Mouse (Mus musculus) erythroblast, embryonic 14.5 days (primary cell): ENCODE measurements around the gene Fam71f1. TPM values are rescaled to one million over a fixed set of nuclear protein-coding genes. Genes with fewer than 3 reads are reported as not detected.

ENCODE experiments used
- H3K27me3 ChIP-seq: 2 replicates; pipeline ENCODE4 v1.6.1; 2012; ENCODE audit warnings: inconsistent platforms; ENCODE audit not compliant: control insufficient read depth
- H3K36me3 ChIP-seq: 2 replicates; pipeline ENCODE4 v1.6.1; 2012; ENCODE audit warnings: mild to moderate bottlenecking, inconsistent platforms; ENCODE audit not compliant: control insufficient read depth
- H3K4me1 ChIP-seq: 2 replicates; pipeline ENCODE4 v1.6.1; 2012; ENCODE audit warnings: inconsistent platforms; ENCODE audit not compliant: control insufficient read depth
- H3K4me3 ChIP-seq: replicated peaks from 2 replicates; pipeline ENCODE3; 2012; ENCODE audit warnings: moderate library complexity, mild to moderate bottlenecking, inconsistent platforms
- H3K9me3 ChIP-seq: 2 replicates; pipeline ENCODE4 v1.6.1; 2012; ENCODE audit warnings: low read length, inconsistent platforms, mixed read lengths; ENCODE audit not compliant: control insufficient read depth
- GATA1 ChIP-seq: IDR thresholded peaks from 2 replicates; pipeline ENCODE4 v1.6.1; 2012; ENCODE audit warnings: low read length, inconsistent platforms, mixed read lengths
- TAL1 ChIP-seq: IDR thresholded peaks from 3 replicates; pipeline ENCODE4 v1.6.1; 2012; ENCODE audit warnings: low read length, inconsistent platforms, mixed read lengths
- polyA plus RNA-seq: library from polyadenylated mRNA; stranded (reverse); fragments of >175 nt; gene quantifications from 2 replicates; pipeline ENCODE4 v1.2.3, GENCODE M21; 2012

Fam71f1 gene
- polyA plus RNA-seq, 1 experiment: not detected

GRCm38 (mm10) chr6:29287944-29288343, 31.0 kb upstream of the Fam71f1 start:
- no peak overlapping the region for H3K4me3 ChIP-seq
- no peaks in the 10 kb centered on the region for H3K9me3 ChIP-seq
- no peaks in the 10 kb centered on the region for H3K4me1 ChIP-seq
- H3K27me3 ChIP-seq: no peaks in the 10 kb centered on the region
- H3K36me3 ChIP-seq: no peaks in the 10 kb centered on the region
- TF ChIP-seq TAL1 (no peak), GATA1 (no peak)

GRCm38 (mm10) chr6:29288651-29289050, 30.3 kb upstream of the Fam71f1 start:
- Histone ChIP-seq H3K4me3 (no peak overlapping the region), H3K4me1 (no peaks in the 10 kb centered on the region), H3K27me3 (no peaks in the 10 kb centered on the region), H3K36me3 (no peaks in the 10 kb centered on the region), H3K9me3 (no peaks in the 10 kb centered on the region)
- no peak for TF ChIP-seq TAL1
- TF ChIP-seq GATA1: no peak

GRCm38 (mm10) chr6:29299112-29299511, 19.8 kb upstream of the Fam71f1 start:
- Histone ChIP-seq H3K4me1 (no peaks in the 10 kb centered on the region), H3K4me3 (no peak overlapping the region), H3K36me3 (no peaks in the 10 kb centered on the region), H3K9me3 (no peaks in the 10 kb centered on the region), H3K27me3 (no peaks in the 10 kb centered on the region)
- TF ChIP-seq TAL1 (no peak), GATA1 (no peak)

- no peak overlapping the region for H3K4me3 ChIP-seq
- no peaks in the 10 kb centered on the region for H3K9me3 ChIP-seq
- H3K27me3 ChIP-seq: no peaks in the 10 kb centered on the region
- H3K4me1 ChIP-seq: no peaks in the 10 kb centered on the region
- TF ChIP-seq TAL1 (no peak), GATA1 (no peak)
- no peaks in the 10 kb centered on the region for H3K36me3 ChIP-seq
Observed at GRCm38 (mm10) chr6:29303251-29303650, 15.7 kb upstream of the Fam71f1 start.

- H3K36me3 ChIP-seq: no peaks in the 10 kb centered on the region
- no peak overlapping the region for H3K4me3 ChIP-seq
- H3K4me1 ChIP-seq: no peaks in the 10 kb centered on the region
- TF ChIP-seq GATA1 (no peak), TAL1 (no peak)
- no peaks in the 10 kb centered on the region for H3K9me3 ChIP-seq
- H3K27me3 ChIP-seq: no peaks in the 10 kb centered on the region
Observed at GRCm38 (mm10) chr6:29303726-29304125, 15.2 kb upstream of the Fam71f1 start.

- TF ChIP-seq TAL1: no peak
- no peak for TF ChIP-seq GATA1
- Histone ChIP-seq H3K36me3 (no peaks in the 10 kb centered on the region), H3K9me3 (no peaks in the 10 kb centered on the region), H3K4me3 (no peak overlapping the region), H3K27me3 (no peaks in the 10 kb centered on the region), H3K4me1 (no peaks in the 10 kb centered on the region)
Observed at GRCm38 (mm10) chr6:29305462-29305861, 13.5 kb upstream of the Fam71f1 start.

- Histone ChIP-seq H3K27me3 (no peaks in the 10 kb centered on the region; the same call in 1 of the 2 replicates), H3K4me1 (no peaks in the 10 kb centered on the region), H3K36me3 (no peaks in the 10 kb centered on the region), H3K9me3 (no peaks in the 10 kb centered on the region), H3K4me3 (no peak overlapping the region)
- TF ChIP-seq TAL1 (no peak), GATA1 (no peak)
Observed at GRCm38 (mm10) chr6:29308846-29309605, 9.9 kb upstream of the Fam71f1 start.

- Histone ChIP-seq H3K4me3 (no peak overlapping the region), H3K36me3 (no peaks in the 10 kb centered on the region), H3K9me3 (no peaks in the 10 kb centered on the region), H3K27me3 (no peaks in the 10 kb centered on the region; the same call in 1 of the 2 replicates), H3K4me1 (no peaks in the 10 kb centered on the region)
- TF ChIP-seq TAL1 (no peak), GATA1 (no peak)
Observed at GRCm38 (mm10) chr6:29313690-29314202, 5.2 kb upstream of the Fam71f1 start.

GRCm38 (mm10) chr6:29317286-29317685, 1.7 kb upstream of the Fam71f1 start:
- no peaks in the 10 kb centered on the region for H3K36me3 ChIP-seq
- H3K27me3 ChIP-seq: no peaks in the 10 kb centered on the region; the same call in 1 of the 2 replicates
- TF ChIP-seq GATA1 (no peak), TAL1 (no peak)
- H3K9me3 ChIP-seq: no peaks in the 10 kb centered on the region
- H3K4me1 ChIP-seq: no peaks in the 10 kb centered on the region
- no peak overlapping the region for H3K4me3 ChIP-seq

- no peak for TF ChIP-seq TAL1
- no peak for TF ChIP-seq GATA1
- H3K4me1 ChIP-seq: no peaks in the 10 kb centered on the region
Observed at GRCm38 (mm10) chr6:29317941-29318340, 999 bp upstream of the Fam71f1 start.

More at GRCm38 (mm10) chr6:29317941-29318340, 999 bp upstream of the Fam71f1 start:
- no peak overlapping the region for H3K4me3 ChIP-seq
- H3K9me3 ChIP-seq: no peaks in the 10 kb centered on the region
- H3K36me3 ChIP-seq: no peaks in the 10 kb centered on the region
- no peaks in the 10 kb centered on the region; the same call in 1 of the 2 replicates for H3K27me3 ChIP-seq
